Mouse (Mus musculus) cerebellum, postnatal 4 days (tissue): ENCODE results near the gene 2010111I01Rik.
"Not testable (repeated sequence)": the region's sequence is repeated elsewhere in the genome, so short reads cannot be mapped to it uniquely, and the experiment has no call there.

Experiments
- DNase-seq, 2 experiments: peaks; one replicate each; pipeline ENCODE4 v3.0.0; 2022; ENCODE audit warnings: low spot score in 2 of 2, mixed read lengths in 1 of 2

Gene 2010111I01Rik

DNA sequence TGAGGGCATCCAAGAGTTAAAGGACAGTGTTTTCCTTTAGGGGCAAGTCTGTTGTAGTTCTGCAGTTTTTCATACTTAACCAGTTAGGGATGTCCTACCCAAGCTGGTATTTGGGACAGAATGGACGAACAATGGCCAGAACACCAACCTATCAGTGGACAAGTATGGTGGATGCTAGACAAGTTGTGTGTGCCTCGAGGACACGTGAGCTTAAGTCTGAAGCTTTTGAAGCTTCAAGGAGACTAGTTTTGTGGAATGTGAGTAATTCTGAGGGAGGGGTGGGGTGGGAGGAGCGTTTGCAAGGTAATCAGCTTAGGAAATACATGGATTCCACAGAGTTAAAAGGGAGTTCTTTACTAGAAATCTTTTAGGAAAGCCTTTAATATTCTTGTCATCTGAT is 115.5 kb downstream of the 2010111I01Rik start:
- no peak for DNase-seq

DNA sequence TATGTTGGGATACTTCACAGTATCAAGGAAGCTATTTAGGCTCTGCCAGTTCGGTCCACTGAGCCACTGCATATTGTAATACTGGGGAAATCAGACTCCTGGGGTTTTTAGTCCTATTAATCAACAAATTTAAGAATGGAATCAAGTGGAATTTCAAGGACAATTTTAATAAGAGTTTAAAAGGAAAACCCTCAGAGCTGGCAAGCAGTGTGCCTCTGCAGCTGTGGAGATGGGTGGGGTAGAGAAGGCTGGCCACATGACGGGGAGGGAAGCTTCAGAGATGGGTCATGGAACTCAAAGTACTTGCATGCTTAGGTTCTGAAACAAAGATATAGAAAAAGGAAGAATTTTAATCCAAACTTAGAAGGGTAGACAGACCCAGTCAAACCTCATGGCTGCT is 116.1 kb downstream of the 2010111I01Rik start:
- DNase-seq, result no peak

DNA sequence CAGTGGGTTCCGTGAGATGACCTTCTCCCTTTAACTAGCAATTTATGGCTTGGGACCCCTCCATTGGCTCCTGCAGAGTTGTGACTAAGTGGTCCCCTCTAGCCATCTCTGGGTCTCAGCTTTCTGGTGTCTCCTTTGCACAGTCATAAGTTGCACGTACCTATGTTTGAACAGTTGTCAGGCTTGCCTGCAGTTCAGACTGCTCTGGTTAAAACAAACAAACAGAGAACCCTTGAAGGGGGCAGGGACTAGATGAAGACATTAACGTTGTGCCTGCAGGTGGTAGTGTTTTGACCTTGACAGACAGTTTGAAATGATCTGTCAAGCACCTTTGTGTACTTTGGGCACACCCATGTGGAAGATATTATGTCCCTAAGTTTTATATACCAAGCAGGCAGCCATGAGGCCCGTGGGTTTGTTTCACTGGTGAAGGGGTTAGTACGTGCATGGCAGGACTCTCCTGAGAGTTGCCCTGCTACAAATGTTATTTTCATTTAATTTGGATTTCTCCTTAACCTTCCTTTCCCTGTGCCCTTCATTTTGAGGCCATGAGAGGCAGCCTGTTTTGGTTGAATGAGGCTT is 118.0 kb downstream of the 2010111I01Rik start:
- DNase-seq, result no peak

DNA sequence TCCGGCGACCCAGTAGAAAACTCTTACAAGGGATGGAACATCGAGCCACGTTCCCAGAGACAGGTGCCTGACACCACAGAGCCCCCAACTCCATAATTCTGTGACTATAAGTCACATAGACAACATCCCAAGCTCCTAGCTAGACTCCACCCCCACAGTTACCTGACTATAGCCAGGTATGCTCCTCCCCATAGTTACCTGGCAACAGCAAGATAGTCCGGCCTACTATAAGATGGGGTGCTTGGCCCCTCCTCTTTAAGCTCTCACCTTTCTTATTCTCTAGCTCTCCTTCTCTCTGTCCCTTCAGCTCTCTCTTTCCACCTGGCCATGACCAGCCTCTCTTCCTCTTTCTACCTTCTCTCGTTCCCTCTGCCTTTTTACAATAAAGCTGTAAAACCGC is 118.4 kb downstream of the 2010111I01Rik start:
- not testable (repeated sequence) for DNase-seq

DNA sequence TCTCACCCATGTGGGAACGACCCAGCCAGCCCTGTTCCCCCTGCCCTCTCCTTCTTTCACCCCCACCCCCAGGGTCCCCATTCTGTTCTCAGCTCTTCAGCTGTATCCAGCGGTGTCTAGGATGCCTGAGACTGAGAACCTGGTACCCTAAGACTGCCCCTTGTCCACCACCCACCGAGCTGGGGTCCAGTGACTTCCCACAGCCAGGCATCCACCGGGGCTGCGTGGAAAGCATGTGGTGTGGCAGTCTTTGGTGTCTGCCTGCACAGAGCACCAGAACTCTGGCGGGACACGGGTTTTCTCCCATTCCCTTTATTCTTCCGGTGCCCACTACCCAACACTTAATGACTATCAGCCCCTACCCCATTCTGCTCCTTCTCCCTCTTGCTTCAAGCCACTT is 119.0 kb downstream of the 2010111I01Rik start:
- no peak for DNase-seq

DNA sequence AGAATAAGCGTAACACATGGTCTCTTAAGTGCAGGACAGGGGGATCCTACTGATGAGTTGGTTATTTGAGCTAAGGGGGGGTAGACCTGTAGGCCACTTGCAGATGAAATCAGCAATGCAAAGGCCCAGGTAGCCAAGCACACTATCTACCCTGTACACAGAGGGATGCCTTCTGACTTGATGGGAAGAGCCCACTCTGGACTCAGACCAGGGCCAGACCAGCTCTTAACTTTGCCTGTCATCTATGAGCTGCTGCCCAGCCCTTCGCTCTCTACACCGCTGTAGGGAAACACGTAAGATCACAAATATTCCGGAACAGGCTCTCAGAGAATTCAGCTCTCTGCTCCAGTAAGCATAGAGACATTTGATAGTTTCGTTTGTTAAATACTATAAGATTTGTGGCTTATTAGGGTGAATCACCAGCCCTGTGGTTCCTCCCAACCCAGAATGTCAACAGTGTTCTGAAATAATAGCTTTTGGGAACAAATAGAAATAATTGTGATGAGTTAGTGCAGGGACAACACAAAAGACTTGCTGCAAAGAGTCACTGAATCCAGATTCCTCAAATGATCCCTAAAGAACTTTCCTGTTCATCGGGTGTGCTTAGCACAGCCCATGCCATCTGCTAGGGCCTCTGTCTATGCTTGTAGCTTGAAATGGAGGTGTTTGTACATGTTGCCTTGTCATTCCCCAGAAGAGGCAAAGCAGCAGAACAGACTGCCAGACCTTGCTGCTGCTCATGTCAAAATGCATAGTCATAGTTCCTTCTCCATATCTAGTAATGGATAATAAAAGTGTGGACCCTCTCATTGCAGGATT is 123.4 kb downstream of the 2010111I01Rik start:
- no peak for DNase-seq

DNA sequence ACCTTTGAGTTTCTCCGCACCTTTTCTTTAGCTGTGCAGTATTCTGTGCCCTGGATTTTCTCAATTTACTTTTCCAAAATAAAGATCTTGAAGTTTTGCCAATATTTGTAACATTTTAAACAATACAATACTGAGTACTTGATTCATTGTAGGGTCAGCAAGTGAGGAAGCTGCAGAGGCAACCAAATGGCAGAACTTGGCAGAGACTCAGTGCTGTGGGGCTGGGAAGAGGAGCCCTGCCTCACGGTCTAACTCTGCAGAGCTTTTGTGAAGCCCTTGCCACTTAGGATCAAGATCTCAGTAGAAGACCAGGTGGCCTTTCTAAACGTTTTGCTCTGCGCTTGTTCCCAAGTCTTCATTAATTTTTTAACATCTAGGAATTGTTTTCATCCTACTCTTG is 124.8 kb downstream of the 2010111I01Rik start:
- no peak for DNase-seq

DNA sequence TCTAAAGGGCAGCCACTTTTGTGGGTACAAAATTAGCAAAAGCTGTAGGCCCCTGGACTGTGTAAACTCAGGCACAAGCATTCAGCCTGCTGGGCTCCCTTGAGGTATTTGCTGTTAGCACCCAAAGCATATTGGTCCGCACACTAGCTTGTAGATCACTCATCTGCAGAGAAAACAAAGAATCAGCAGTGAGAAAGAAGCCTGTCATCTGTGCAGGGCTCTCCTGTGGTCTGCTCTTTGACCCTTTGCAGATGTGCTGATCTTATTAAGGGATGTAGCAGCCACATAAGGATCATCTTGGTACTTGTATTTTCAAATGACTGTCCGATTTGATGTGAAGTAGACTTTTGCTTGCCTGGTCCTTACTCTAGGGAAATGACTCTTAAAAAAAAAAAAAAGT is 126.6 kb downstream of the 2010111I01Rik start:
- no peak for DNase-seq

DNA sequence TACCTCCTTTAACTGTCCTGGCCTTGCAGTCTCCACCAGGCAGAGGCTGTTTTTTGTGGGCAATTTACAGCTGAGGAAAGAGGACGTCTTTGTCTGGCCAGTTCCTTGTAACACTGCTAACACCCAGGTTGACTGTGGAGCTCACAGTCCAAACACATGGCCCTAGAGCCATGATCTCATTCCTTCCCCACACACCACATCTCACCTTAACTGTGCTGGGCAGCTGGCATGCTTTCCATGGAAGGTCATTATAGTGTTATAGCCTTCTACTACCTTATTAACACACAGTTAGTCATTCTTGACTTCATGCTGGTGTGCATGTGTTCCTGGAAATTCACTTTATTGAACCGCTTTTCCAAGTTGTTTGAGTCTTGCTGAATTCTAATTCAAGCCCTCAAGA is 127.6 kb downstream of the 2010111I01Rik start:
- no peak for DNase-seq

DNA sequence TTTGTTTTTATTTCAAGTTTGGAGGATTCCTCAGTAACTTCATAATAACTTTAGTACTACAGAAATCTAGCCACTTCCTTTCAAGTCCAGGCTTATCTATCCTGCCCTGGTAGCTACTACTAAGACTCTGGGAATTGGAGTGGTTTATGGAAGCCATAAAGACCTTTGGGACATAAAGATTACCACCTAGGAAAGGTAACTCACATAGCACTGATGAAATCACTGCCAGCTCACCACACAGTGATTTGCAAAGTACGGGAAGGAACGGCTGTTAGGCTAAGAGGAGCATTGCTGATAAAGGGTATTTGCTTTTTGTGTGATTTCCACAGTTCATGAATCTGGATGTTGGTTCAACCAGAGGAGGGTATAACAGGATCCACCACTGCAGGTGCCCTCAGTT is 128.2 kb downstream of the 2010111I01Rik start:
- DNase-seq, result no peak

DNA sequence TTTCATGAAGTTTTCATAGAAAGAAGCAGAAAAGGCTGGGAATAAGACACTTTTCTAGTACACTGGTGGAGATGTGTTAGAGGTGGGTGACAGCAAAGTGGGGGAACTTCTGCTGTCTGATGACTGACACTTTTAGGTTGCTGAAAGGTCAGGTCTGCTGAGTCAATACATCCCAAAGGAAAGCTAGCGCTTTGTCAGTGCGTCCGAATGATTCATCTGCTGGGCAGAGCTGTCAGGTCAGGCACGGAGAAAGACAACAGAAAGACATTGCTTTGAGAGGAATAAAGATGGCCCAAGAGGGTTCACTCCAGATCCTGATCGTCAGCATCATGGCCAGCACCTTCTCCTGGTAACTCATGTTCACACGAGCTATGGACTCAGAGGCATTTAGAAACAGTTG is 128.9 kb downstream of the 2010111I01Rik start:
- DNase-seq, result no peak

DNA sequence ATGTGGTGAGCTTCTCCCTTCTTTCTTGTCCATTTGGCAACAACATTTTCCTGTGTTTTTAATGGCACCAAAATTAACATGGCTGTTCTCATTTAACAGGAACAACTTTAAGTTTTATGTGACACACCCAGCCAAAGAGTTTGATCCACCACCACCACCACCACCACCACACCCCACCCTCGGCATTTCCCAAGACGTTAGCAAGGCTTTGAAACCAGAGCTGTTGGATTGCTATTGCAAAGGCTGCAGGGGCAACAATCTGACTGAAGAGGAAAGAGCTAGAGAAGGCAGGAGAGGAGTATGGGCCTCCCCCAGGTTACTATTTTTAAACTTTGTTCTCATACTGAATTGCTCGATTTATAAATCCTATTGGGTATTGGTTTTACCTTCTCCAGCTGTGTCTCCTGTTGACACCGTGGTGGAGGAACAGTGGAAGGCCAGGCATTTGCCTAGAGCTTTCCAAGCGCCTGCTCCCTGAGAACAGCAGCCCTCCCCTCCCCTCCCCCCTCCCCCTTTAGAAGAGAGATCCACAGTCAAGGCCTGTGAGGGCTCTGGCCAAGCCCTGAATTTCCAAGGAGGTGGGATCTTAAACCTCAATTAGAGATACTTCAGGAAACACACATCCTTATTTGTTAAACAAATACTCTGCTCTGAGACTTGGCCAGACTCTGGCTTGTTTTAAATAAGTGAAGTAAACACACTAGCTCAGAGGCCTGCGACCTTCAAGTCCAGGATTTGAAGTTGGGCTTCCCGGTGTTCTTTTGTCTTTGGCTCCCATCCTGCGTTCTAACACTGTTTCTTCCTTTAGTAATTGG is 129.8 kb downstream of the 2010111I01Rik start:
- DNase-seq, result no peak

DNA sequence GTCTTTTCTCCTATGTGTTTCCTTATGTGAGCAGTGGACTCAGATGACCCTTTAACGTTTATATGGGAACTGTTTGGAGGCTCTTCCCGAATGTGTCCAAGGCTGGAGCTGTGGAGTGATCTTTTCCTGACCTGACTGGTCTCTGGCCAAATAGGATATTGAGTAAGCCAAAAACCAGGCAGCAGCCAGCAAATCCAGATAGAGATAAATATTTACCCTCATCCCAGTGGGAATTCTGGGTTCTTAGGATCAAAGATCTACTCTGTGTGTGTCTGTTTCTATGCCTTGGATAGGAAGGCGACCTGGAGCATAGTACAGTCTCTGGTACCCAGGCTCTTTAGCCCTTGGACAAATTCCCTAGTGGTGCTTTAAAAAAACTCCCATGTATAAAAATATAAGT is 132.1 kb downstream of the 2010111I01Rik start:
- no peak for DNase-seq

DNA sequence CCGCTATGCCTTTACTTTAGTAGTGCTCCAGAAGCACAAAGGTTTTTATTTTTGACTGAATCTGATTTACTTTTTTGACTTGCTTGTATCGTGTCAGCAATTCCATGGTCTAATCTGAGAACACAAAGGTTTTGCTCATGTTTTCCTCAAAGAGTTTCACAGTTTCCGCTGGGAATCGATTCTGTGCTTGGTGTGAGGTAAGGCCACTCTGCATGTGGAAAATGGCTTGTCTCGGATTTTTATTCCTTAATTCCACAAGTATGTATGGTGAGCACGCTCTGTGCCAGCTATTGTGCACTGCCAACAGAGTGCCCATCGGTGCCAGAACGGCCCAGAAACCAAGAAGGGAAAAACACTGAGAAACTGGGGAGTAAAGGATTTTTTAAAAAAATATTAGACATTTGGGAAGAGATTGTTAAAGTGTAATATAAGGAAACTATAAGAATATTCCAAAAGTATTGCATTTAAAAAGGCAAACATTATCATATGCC is 132.8 kb downstream of the 2010111I01Rik start:
- DNase-seq, result no peak

DNA sequence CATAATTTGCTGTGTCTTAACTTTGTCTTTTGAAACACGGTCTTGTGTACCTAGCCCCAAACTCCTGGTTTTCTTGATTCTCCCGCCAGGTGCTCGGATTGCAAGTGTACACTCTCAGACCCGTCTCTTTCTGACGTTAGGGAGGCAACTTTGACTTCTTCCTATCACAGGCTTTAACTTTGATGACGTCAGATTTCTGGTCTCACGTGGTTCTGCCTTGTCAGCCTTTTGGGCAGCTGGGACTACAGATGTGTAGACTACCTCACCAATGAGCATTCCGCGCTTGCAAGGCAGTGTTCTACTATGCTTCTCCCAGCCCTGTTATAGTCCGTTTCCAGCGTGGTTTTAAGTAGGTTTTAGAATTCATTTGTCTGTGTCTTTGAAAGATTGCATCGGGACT is 137.1 kb downstream of the 2010111I01Rik start:
- no peak for DNase-seq

DNA sequence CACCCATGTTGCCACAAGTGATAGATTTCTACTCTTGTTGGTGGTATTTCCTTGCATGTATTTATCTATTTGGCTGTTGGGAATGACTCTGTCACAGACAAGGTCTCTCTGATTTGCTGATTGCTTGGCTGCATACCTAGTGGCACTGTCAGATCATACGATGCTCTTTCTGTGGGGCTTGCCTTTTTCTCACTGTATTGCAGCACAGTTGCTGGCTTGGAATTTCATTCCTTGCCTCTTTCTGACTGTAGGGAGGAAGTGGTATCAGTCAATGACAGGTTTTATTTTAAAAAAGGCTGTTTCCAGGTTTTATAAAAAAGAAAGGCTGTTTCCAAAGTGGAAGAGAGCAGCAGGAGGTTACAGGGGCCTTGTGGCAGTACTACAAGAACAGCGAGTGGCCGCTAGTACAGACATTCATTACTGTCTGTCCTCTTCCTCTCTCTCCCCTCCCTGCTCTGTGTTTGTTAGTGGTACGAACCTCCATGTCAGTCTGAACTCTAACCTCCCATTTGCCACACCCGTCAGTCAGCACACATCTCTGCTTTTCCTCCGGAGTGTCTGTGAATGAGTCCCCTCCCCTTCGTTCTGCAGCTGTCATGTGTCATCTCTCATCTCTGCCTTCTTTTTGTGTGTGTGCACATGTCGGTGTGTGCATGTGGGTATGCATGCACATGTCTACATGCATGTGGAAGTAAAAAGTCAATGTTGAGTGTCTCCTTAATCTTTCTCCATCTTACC is 138.3 kb downstream of the 2010111I01Rik start:
- no peak for DNase-seq

DNA sequence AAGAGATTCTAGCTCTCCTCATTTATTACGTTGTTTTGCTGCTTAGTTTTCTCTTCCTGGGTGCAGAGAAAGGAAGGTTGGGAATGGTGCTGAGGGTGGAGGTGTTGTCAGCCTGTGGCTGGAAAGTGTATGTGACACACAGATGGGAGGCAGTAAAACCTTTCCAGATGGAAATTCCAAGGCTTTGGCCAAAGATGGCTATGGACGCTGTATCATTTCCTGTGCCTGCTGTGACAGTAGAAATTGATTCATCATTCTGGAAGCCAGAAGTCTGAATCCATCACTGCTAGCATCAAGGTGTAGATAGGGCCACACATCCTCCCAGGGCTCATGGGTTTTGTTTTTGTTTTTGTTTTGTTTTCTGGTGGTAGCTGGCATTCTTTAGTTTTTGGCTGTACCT is 141.9 kb downstream of the 2010111I01Rik start:
- DNase-seq, result no peak

DNA sequence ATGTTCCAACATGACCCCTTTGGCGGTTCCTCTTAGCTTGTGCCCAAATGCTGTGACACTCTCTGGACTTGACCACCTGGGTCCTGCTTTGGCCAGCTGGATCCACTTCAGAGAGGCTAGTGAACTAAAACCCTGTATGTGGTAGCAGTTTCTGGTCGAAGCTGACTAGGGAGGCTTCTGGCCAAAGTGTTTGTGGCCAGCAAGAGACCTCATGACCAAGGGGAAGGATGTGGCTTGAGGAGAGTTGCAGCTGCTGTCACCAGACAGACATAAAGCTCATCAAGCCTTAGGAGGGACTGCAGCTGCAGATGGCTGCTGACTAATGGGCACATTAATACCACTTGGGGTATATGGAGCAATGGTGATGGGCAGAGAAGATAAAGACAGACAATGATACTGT is 143.9 kb downstream of the 2010111I01Rik start:
- no peak for DNase-seq

DNA sequence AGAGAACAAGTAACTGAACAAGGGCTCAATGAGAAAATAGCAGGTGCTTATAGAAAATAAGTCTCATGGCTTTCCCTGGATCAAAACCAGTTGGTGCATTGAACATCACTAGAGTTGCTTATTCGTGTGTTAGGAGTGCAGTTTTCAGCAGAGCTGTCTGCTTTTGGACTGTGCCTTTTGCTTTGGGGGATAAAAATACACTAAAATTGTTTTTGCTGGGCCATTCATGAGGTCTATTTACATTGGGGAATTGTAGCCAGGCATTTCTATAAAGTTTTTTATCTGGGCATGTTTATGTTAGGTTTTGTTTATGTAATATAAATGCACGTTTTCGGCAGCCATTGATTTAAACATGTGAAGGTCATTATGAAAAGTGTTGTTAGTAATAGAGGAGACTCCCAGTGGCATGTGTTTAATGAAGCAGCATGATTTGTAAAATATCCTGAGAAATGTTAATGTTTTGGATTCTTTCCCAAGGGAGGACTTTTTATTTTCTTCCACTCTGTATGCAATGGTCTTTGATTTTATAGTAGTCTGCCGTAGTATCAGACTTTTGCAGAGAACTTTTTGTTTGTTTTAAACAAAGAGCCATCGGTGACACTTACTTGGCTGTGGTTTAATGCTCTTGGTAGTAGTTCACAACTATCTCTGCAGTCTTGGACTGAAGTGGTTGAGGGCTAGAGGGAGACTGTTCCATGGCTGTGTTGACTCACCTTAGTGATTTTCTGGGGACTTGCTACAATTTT is 146.8 kb downstream of the 2010111I01Rik start:
- no peak for DNase-seq

DNA sequence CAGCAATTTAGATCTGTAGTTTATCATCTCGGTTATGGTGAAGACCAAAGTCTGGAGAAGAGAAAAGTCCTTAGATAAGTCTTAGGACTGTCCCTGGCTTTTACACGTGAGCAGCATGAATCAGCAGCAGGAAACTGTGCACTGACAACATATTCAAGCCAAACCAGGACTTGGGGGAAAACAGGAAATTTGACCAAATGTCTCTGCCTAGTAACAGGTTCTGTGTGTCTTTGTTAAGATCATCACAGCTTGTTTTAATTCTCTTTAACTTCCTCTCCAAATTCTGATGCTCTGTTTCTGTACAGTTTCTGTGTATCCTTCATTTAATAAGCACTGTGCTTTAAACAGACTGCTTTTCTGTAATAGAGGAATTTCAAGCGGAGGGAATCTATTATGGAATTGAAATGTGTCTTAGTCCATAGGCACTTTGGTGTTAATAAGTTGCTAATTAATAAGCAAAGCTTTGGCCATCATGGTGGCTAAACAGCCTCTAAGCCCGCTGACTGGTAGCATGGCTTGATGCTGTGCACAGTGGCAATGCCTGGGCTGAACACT is 147.4 kb downstream of the 2010111I01Rik start:
- no peak for DNase-seq
